Mouse (Mus musculus) adrenal gland, adult (tissue): ENCODE data around the gene Ppp3cb.
"Not testable (repeated sequence)": the region's sequence is repeated elsewhere in the genome, so short reads cannot be mapped to it uniquely, and the experiment has no call there.

Source experiments
- DNase-seq, 2 experiments: peaks; one replicate each; pipeline ENCODE4 v3.0.0; 2022 to 2023; ENCODE audit warnings: low spot score in 1 of 2; ENCODE audit not compliant: inconsistent age in 2 of 2

Ppp3cb gene

DNA sequence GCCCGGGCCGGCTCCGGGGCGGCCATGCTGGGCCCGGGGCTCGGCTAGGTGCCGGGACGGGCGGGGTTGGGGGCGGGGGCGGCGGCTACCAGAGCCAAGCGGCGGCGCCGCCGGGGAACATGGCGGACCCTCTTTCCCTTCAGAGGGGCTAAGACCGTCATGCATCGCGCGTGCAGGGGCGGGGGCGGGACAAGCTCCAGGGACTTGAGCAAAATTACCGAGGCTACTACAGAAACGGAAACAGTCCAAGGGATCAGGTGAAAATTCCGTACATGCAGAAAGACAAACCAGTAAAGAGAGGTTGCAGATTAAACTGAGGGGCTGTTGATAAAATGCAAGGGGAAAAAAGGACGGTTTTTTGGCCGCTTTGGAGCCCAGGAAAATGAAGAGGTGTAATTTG is at the start of gene Ppp3cb:
Ppp3cb (minus strand) TSS at position 159 of the 400 bp plus-strand sequence.
- peak; percentile 87 to 95 for DNase-seq

DNA sequence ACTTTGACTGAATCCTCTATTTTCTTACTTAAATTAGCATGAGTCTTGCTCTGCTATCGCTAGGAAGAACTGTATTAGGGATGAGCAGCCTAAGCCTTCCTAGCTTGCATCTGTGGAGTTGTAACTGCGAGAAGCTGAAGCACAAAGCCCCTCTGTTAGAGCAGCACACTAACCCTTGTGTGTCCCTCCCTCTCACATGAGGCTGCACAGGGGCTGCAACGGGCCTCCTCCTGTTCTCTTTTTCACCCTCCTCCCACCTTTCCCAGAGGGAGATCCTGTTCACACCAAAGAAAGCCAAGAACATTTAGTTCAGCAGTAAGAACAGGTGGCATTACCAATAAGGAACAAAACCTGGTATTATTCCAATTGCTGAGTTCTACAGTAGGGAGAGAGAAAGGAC is 49.4 kb upstream of the Ppp3cb start:
- DNase-seq: no peak

DNA sequence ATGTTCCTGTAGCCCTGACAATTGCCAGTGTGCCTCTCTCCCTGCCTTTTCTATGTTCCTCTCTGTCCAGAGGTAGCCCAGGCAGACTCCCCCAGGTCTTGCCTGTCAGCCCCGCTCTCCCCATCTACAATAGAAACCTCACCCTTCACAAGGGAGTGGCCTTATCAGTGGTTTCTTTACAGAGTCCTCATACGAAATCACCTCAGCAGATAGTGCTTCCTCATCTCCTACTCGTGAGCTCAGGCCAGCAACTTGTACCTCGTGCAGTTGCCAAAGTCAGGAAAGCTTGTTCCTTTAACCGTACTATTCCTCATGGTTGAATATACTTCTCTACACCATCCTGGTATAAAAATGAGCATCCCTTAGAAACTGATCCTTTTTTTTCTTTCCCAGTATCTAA is 41.1 kb upstream of the Ppp3cb start:
- no peak for DNase-seq

DNA sequence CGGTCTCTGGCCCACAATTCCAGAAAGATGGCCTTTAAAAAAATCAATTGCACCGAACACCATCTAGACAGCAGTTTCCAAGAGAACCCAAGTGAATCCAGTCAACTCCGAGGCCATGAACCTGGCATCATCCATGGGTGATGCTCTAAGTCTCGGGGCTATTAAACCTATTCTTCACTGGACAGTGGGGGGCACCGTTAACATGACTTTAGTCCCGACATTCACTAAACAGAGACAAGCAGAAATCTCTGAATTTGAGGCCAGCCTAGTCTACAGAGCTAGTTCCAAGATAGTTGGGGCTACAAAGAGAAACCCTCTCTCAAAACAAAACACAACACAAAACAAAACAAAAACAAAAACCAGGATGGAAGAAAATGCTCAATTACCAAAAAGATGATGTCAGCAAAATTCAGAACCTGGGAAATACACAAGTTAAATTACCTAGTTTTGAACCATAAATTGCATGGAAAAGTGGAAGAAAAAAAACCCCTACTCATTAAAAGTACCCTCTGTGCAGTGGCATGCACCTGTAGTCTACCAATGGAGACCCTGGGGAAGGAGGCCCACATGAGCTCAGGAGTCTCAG is 32.5 kb upstream of the Ppp3cb start:
- DNase-seq: no peak

DNA sequence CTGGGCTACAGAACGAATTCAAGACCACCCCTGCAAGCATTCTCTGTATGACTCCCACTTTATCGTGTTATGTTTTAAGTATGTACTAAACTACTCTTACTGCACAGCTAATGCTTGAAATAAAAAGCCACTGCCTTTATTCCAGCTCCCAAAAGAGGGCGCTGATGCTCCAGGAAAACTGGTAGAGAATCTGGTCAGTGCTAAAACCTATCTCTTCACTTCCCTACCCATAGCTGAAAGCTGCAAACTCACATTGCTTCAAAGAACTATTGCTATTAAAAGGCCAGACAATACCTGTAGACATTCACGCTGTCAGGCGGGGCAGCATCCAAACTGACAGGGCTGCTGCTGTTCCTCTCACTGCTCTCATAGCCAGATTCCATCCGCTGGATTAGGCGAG is 29.8 kb upstream of the Ppp3cb start:
- DNase-seq: peak; percentile 76 to 93

DNA sequence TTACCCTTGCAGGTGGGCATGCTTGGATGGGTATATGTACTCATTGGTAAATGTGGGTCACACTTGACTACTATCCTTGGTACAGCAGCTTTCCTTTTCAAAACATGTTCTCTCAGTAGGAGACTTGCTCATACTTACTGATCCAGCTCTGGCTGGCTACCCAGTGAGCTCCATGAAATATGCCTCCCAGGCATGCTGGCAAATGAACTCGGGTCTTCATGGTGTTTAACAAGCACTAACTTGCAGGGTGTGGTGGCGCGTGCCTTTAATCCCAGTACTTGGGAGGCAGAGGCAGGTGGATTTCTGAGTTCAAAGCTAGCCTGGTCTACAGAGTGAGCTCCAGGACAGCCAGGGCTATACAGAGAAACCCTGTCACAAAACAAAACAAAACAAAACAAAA is 26.8 kb upstream of the Ppp3cb start:
- DNase-seq: not testable (repeated sequence)

DNA sequence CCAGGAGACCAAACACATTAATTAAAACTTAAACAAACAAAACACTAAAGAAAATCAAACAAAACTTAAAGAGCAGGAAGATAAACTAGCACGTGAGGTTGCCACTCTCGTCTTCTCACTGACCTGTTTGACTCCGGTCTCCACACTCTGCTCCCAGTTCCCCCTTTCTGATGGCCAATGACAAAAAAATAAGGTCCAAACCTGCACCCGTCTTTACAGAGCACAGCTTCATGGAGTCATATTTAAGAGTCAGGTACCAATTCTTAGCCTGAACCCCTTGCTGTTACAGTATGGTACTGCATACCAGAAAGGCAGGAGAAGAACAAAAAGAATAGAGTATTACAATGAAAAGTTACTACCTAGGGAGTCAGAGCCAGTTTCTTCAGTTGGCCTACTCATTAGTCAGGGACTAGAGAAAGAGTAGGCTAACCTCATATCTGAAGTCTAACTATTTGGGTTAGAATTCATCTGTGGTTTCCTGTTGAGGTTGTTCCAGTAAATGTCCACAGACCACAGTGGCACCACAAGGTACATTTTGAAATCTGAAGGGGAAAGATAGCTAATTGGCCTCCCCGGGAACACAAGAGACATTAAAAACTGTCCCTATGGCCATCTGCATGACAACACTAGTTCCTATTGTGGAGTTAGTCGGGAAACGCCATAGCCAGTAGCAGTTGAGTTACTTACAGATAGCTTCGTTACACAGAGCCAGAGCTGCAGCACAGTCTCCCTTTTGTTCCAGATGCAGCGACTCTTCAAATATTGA is 19.1 kb upstream of the Ppp3cb start:
- no peak for DNase-seq

DNA sequence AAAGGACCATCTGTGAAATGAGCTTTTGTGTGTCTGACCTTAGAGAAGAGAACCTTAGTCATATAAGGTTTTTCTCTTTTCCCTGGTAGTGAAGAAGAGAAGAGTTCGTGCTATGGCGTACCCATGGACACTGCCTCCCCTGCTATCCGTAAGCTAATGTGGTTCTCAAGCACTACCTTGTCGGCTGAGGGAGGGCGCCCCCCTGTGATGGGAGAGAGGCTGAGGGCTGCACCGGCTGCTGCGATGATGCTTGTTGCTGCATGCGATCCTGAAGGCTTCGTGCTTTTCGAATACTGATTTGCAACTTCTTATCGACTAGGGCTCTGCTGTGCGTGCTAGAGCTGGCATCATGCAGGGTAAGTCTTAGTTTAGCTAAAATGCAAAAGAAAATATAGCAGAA is 18.3 kb upstream of the Ppp3cb start:
- DNase-seq: no peak

DNA sequence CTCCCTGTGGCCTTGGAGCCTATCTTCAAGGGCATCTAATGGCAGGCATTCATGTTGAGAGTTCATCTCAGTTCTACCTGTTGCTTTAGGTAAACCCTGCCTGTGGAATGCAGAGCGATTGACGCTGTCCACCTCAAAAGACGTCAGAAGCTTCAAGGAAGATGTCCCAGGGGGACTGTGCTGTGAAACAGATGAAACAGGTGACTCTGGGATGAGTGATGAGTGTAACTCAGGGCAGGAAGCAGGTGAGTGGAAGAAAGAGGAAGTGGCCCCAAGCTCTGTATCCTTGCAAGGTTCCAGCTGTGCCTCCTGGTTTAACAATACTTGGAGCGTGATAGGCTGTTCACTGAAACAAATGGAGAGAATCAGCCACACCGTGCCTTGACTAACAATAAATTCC is 15.5 kb upstream of the Ppp3cb start:
- no peak for DNase-seq

DNA sequence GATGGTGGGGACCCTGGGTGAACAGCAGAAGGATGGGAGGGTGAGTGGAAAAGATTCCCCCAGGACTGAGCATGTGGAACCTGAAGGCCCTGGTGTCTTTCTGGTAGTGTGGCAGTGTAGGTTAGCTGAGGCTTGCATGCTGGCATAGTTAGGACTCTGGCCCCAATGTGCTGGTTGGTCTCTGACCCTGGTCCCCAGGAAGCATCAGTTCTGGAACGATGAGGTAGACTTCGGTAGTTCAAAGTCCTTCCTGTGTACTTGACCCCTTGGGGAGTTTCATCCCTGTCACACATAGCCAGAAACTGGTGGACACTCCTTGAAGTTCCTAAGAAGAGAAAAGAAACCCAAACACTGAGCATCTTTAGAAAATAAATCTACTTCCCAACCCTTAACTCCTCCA is 3.8 kb upstream of the Ppp3cb start:
- DNase-seq: no peak

DNA sequence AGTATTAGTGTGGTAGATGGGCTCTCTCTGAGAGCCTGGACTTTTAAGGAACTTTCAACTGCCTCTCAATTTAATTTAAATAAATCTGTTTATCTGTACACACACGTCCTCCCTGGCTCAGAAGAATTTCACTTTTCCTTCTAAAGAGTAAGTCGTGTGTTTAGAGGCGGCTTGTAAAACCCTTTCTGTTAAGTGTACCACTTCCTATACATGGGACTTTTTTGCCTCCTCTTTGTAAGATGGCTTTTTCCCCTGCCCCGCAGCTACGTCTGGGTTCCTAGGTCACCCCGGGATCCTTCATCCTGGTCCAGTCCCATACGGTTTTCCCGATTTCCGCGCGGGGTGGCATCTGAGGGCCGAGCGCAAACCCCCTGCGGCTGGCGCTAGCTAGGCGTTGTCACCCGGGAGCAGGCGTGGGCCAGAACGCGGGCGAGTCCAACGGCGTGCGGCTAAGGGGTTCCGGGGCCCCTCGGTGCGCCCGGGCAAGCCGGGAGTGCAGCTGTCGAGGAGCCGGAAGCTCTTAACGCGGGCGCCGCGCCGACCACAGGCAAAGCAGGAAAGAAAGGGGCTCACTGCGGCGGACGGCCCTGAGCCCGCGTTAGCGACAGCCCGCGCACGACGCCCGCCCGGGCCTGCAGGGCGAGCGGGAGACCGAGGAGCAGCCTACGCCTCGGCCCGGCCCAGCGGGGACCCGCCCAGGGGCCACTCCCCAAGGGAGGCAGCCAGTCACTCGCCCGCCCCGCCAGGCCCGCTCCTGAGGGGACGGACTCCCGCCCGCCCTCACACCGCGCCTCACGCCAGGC is 643 bp downstream of the Ppp3cb start:
- DNase-seq: peak; percentile 96 to 98

DNA sequence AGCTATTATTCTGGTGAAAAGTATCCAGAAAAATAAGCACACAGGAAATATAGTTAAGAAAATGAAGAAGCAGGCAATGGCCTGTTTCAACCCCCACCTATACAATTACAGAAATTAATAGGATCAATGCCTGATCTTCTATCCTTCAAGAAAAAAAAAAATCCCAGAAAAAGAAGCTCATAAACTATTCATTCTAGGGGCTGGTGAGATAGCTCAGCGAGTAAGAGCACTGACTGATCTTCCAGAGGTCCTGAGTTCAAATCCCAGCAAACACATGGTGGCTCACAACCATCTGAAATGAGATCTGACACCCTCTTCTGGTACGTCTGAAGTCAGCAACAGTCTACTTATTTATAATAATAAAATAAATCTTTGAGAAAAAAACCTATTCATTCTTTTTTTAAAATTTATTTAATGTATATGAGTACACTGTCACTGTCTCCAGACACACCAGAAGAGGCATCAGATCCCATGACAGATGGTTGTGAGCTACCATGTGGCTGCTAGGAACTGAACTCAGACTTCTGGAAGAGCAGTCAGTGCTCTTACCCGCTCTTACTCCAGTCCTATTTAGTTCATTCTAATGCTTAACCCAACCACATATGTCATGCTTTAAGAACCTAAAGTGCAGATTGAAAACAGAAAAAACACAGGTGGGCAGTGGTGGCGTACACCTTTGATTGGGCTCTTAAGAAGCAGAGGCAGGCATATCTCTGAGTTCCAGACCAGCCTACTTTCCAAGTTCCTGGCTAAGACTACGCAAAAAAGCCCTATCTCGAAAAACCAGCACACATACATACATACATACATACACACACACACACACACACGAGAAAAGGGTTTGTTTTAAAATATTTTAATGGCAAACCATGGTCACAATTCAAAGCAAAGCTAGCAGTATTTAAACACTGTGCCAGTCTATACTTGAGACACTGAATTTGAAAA is 1.6 kb downstream of the Ppp3cb start:
- DNase-seq: no peak

DNA sequence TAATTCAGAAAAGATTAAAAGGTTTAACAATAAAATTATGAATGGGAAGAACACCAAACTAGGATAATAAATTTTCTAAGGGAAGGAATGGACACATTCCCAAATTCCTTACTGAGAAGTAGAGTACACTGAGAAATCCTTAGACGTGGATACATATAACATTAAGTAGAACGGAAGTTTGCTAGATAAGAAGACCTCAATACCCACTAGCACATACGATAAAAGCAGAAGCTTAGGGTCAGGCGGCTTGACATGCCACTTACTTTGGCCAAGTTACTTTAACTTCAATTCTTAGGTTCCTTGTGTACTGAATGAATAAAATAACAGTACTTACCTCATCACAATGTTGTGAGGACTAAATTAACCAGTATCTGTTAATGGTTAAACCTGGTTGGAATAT is 16.7 kb downstream of the Ppp3cb start:
- no peak for DNase-seq

DNA sequence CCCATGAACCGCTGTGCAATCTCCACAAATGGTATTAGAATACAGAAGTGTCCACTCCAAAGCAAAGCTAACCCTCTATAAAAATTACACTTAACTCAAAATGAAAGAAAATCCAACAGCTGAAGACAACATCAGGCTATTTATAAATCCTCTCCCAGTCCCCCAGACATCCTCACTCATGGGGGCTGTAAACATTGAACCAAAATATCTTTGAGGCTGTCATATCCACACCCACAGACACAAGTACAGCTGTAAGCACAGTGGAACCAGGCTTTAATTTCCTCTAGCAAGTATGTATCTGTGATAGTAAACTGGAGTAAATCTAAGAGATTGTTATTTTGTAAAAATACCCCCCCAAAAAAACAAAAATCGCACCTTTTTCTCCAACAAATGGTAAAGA is 26.2 kb downstream of the Ppp3cb start:
- DNase-seq: no peak

DNA sequence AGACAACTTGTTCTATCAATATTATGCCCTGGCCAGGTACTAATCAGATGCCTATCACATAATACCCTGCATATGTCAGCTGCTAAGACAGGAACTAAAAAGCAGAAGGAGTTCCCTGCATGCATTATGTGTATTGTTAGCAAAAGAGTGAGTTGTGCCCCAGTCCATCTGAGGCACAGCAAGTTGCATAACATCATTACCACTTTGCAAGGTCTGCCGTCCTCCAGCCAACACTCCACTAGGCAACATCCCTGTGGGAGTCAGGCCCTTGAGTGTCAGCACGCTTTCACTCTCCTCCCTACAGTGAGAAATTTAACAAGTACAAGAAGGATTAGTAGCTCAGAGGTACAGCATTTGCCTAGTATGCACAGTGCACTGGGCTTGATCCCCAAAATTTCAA is 37.9 kb downstream of the Ppp3cb start:
- DNase-seq: peak in 1 of 2 experiments; percentile 36

DNA sequence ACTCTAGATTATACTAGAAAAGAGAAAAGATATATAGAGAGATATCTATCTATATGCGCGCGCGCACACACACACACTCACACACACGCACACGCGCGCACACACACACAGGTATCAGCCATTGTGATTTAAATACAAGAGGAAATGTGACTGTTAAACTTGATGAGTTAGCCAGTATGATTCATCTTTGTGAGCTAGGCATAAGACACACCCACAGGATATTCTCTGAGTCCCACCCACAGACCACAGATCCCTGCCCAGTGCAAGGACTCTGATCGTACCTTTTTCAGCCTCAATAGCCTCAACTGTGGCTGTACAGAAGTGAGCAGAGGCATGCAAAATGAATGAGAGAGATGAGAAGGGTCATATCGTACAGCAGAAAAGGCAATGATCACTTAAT is 43.4 kb downstream of the Ppp3cb start:
- DNase-seq: no peak

DNA sequence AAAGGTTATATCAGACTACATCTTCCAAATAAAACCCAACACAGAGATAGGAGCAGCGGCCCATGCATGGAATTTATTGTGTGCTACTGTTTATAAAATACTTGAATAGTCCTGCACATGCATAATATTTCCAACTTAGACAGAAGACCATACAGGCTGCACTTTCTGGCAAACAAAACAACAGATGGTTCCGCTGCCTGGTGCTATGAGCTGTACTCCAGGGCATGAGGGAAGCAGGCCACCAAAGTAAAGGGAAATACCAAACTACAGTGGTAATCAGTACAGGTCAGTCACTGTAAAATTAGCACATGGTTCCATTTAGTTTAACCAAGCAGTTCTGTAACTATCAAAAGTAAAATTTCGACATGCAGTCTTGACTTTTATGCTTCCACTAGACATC is 46.4 kb downstream of the Ppp3cb start:
- no peak for DNase-seq

DNA sequence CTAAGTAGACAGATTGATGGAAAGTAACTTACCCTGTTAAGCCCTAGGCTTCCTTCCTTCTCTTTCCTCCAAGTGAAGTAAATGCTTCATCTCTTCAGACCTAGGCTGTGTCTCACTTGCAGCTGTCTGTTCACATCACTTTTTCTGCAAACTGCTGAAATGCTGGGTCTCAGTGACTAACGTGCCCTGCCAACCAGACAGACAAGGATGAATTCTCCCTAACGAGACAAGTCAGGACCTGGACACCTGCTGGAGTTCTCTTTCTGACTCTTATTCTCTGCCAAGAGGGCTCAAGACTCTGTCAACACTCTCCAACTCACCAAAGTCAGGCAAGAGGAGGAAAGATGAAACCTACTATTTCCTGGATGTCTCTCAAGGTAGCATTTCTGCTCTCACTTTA is 49.8 kb downstream of the Ppp3cb start, which contains the start of gene Mss51:
Mss51 (minus strand) TSS at position 299 of the 400 bp plus-strand sequence.
- DNase-seq: no peak

DNA sequence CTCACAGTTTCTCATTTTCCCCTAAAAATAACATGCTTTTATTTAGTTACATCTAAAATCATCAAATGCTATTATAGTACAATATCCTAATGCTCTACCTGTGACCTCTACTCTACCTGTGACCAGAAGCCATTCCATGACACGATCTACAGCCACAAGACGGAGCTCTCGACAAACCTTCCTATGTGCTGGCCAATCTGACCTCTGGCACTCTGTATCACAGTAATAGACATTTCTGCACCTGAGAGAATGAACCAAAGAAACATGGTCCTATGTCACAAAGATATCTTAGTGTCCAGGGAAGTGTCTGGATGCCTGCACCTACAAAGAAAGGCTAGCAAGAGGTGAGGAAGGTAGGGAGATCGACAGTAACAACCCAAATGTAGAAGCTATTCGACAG is 60.3 kb downstream of the Ppp3cb start:
- DNase-seq: no peak

DNA sequence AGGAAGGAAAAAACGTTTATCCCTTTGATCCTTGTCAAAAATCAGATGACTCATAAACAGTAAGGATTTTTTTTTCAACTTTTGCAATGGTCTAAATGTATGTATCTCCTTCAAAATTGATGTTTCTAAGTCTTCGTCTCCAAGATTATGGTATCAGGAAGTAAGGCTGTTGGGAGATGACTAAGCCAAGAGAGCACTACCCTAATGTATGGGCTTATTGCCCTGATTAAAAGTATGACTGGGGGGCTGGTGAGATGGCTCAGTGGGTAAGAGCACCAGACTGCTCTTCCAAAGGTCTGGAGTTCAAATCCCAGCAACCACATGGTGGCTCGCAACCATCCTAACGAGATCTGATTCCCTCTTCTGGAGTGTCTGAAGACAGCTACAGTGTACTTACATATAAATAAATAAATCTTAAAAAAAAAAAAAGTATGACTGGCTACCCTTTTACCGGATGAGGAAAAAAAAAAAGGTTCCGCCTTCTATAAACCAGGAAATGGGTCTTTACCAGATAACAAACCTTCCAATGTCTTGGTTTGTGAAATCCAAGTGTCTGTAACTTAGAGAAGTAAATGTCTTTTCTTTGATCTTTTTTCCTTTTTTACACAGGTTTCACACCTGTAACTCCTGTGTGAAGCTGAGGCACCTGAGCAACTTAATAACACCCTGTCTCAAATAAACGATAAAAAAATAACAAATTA is 64.2 kb downstream of the Ppp3cb start:
- DNase-seq: no peak
